Mouse (Mus musculus) heart, embryonic 11.5 days (tissue): ENCODE measurements around the gene Zdhhc6. TPM values are rescaled to one million over a fixed set of nuclear protein-coding genes. Genes with fewer than 3 reads are reported as not detected.

Source experiments
- ATAC-seq: fragments of 200-750 bp; cut with Nextera tagmentation; replicated peaks from 2 replicates; pipeline ENCODE4 v1.8.0; 2017; ENCODE audit warnings: moderate library complexity; ENCODE audit not compliant: insufficient number of reproducible peaks, low FRiP score, low TSS enrichment
- H3K27ac ChIP-seq: fragments of 300-500 bp; sonication (generic); 2 replicates; pipeline ENCODE4 v1.5.1; 2014; ENCODE audit warnings: mild to moderate bottlenecking, low read depth, low read length
- H3K27me3 ChIP-seq: fragments of 300-500 bp; sonication (generic); 2 replicates; pipeline ENCODE4 v1.6.1; 2014; ENCODE audit warnings: mild to moderate bottlenecking, low read length, mixed read lengths; ENCODE audit not compliant: control insufficient read depth, insufficient read depth
- H3K36me3 ChIP-seq: fragments of 300-500 bp; sonication (generic); 2 replicates; pipeline ENCODE4 v1.6.1; 2014; ENCODE audit warnings: mild to moderate bottlenecking, low read length, moderate library complexity, mixed read lengths; ENCODE audit not compliant: control insufficient read depth, insufficient read depth
- H3K4me1 ChIP-seq: fragments of 300-500 bp; sonication (generic); 2 replicates; pipeline ENCODE4 v1.6.1; 2014; ENCODE audit warnings: low read length; ENCODE audit not compliant: control insufficient read depth, insufficient read depth
- H3K4me2 ChIP-seq: fragments of 300-500 bp; sonication (generic); 2 replicates; pipeline ENCODE4 v1.6.1; 2014; ENCODE audit warnings: mild to moderate bottlenecking, moderate library complexity
- H3K4me3 ChIP-seq: fragments of 300-500 bp; sonication (generic); 2 replicates; pipeline ENCODE4 v1.5.1; 2014; ENCODE audit warnings: low read depth, low read length
- H3K9ac ChIP-seq: fragments of 300-500 bp; sonication (generic); 2 replicates; pipeline ENCODE4 v1.6.1; 2014; ENCODE audit warnings: mild to moderate bottlenecking, low read depth, low read length, moderate library complexity
- H3K9me3 ChIP-seq: fragments of 300-500 bp; sonication (generic); replicated peaks from 2 replicates; pipeline ENCODE4 v1.6.1; 2016; ENCODE audit warnings: low read length; ENCODE audit not compliant: control insufficient read depth
- WGBS: fragments of 180-500 bp; shearing (Covaris S2); extraction: QIAGEN DNeasy Blood & Tissue Kit; methylation state at CpG from one replicate; pipeline ENCODE4 v1.1.7; 2014; ENCODE audit not compliant: insufficient replicate concordance; 5-methylcytosine and 5-hydroxymethylcytosine counted together
- polyA plus RNA-seq: library from polyadenylated mRNA; unstranded; fragments of >200 nt; fragmentation: Nextera tagmentation; extraction: Ambion mirVana; gene quantifications from 2 replicates; pipeline ENCODE4 v1.2.1, GENCODE M21; 2014

Zdhhc6 gene
- polyA plus RNA-seq, 1 experiment from 2014 or later, result 76.1 TPM

DNA sequence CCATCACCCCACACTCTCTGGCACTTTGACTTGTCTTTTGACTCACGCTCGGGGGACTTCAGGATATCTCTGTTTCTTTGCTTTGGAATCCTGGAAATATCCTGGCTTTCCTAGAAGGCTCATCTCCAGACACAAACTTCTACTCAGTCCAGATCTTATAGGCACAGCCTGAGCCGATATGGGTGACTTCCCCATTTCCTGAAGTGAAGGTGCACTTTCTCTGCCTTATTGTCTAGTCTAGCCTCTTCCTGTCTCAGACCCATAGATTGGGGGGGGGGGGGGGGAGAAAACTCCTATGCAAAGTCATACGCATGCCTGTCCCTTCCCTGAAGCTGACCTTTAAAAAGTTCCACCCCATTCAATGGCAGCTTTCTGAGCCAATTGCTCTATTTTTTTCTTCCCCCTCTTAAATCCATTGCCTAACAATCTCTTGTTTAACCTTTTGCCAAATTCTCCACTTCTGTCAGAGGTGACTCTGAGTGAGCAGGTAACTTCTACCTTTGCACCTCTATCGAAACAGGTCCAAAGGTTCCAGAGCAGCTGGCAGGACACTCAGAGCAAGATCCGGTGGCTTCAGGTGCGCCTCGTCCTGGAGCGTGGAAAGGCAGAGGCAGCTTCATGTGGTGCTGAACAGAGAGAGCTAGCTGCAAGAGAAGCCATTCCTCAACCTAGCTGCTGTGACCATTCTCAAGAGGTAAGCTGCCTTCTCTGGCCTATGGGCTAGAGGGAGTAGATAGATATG, 64.3 kb downstream of the Zdhhc6 start, which contains the start of gene Acsl5:
Gene Acsl5 (plus strand): TSS at position 556 of the 742 bp plus-strand sequence.
- Histone ChIP-seq H3K27me3 (no peaks in the 10 kb centered on the region), H3K4me1 (peaks cover 2% of the 10 kb centered on the region; the same call in 1 of the 2 replicates), H3K36me3 (no peaks in the 10 kb centered on the region), H3K27ac (no peak within 1 kb of the TSS), H3K4me3 (no peak within 1 kb of the TSS), H3K9ac (no peak within 1 kb of the TSS), H3K9me3 (no peaks in the 10 kb centered on the region), H3K4me2 (peak within 1 kb of the TSS; percentile 82; the same call in 1 of the 2 replicates)
- WGBS, result 85% methylated on average over 9 of the region's 9 CpGs
- no peak for ATAC-seq

GRCm38 (mm10) chr19:55250451-55250850, 65.4 kb downstream of the Zdhhc6 start:
- WGBS, result 76% methylated on average over 5 of the region's 5 CpGs
- no peaks in the 10 kb centered on the region for H3K27me3 ChIP-seq
- H3K36me3 ChIP-seq, result no peaks in the 10 kb centered on the region
- H3K4me3 ChIP-seq, result no peak overlapping the region
- H3K9ac ChIP-seq, result no peak overlapping the region
- H3K4me2 ChIP-seq, result no peak overlapping the region
- H3K4me1 ChIP-seq, result peaks cover 2% of the 10 kb centered on the region; the same call in 1 of the 2 replicates
- H3K27ac ChIP-seq, result no peak overlapping the region
- no peak for ATAC-seq
- no peaks in the 10 kb centered on the region for H3K9me3 ChIP-seq

DNA sequence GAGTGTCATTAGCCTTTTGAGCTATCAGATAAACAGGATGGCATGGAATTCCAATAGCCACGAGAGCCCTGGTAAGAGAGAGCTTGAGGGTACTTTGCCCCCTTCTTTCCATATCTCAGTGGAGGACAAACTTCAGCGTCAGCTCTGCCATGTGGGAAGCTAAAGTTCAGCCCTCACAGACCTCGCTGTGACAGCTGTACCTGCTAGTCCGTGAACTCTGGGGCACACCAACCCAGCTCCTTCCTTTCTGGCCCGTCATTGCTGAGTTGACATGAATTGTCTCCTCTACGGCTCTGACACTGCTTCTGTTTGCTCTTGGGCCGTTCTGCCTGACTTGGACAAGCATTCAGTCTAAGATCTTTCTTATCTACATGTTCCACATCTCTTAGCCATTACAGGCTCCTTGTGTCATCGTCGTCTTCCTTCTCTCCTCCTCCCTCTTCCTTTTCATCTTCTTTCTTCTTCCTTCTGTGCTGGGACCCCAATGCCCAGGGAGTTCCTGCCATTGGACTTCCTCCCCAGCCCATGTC, 67.8 kb downstream of the Zdhhc6 start:
- Histone ChIP-seq H3K9ac (no peak overlapping the region), H3K36me3 (no peaks in the 10 kb centered on the region), H3K27me3 (no peaks in the 10 kb centered on the region), H3K9me3 (no peaks in the 10 kb centered on the region), H3K4me2 (no peak overlapping the region), H3K4me3 (no peak overlapping the region), H3K4me1 (0 out of 2 replicates have a peak, but pooled peaks cover 4% of the 10 kb centered on the region), H3K27ac (no peak overlapping the region)
- ATAC-seq, result no peak
- whole genome bisulfite sequencing, result 36% methylated on average over 9 of the region's 9 CpGs

GRCm38 (mm10) chr19:55247563-55247962, 68.3 kb downstream of the Zdhhc6 start:
- Histone ChIP-seq H3K27ac (no peak overlapping the region), H3K4me1 (0 out of 2 replicates have a peak, but pooled peaks cover 4% of the 10 kb centered on the region), H3K4me3 (no peak overlapping the region), H3K4me2 (no peak overlapping the region), H3K9ac (no peak overlapping the region), H3K36me3 (no peaks in the 10 kb centered on the region), H3K9me3 (no peaks in the 10 kb centered on the region), H3K27me3 (no peaks in the 10 kb centered on the region)
- 59% methylated on average over 5 of the region's 5 CpGs for WGBS
- no peak for ATAC-seq

GRCm38 (mm10) chr19:55244791-55245231, 71.0 kb downstream of the Zdhhc6 start:
- peak; percentile 84 for ATAC-seq
- 0 out of 2 replicates have a peak, but pooled peaks cover 4% of the 10 kb centered on the region for H3K4me1 ChIP-seq
- no peaks in the 10 kb centered on the region for H3K36me3 ChIP-seq
- H3K9me3 ChIP-seq, result no peaks in the 10 kb centered on the region
- H3K27me3 ChIP-seq, result no peaks in the 10 kb centered on the region
- no peak overlapping the region for H3K4me2 ChIP-seq
- H3K9ac ChIP-seq, result no peak overlapping the region
- no peak overlapping the region for H3K4me3 ChIP-seq
- WGBS, result 14% methylated on average over 7 of the region's 7 CpGs
- H3K27ac ChIP-seq, result peak overlapping the region; percentile 72

GRCm38 (mm10) chr19:55241186-55241645, 74.6 kb downstream of the Zdhhc6 start, which contains the start of gene Gucy2g:
TSS of gene Gucy2g (minus strand) at chr19:55241236.
- 72% methylated on average over 6 of the region's 6 CpGs for WGBS

DNA sequence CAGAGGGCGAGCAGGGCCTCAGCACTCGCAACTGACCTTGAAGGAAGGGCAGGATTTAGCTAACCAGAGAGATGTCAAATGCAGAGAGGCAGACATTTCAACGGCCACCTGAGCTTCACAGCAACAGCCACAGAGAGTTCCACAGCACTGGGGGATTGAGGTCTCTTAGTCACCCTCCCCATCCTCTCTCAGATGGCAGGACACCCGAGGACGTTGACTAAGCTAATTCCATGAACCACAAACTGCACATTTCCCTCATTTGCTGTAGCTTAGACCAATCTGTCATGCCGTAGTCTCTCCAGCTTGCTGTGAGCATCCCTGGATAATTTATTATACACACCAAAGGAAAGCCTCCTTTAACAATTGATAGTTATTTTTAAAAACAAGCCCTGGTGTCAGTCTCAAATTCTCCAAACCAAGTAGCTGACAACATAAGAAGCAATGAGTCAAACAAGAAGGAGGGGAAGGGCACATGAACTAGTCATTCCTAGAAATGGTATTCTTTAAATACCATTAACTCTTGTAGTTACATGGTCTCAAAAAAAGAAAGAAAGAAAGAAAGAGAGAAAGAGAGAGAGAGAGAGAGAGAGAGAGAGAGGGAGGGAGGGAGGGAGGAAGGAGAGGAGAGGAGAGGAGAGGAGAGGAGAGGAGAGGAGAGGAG, 75.9 kb downstream of the Zdhhc6 start:
- Histone ChIP-seq H3K4me1 (no peaks in the 10 kb centered on the region), H3K4me3 (no peak overlapping the region), H3K9ac (no peak overlapping the region), H3K36me3 (no peaks in the 10 kb centered on the region), H3K27me3 (no peaks in the 10 kb centered on the region; the same call in 1 of the 2 replicates), H3K4me2 (no peak overlapping the region), H3K27ac (no peak overlapping the region), H3K9me3 (no peaks in the 10 kb centered on the region)
- no peak for ATAC-seq
- WGBS, result 62% methylated on average over 6 of the region's 6 CpGs

More at GRCm38 (mm10) chr19:55241186-55241645, 74.6 kb downstream of the Zdhhc6 start, which contains the start of gene Gucy2g:
- Histone ChIP-seq H3K9ac (no peak within 1 kb of the TSS), H3K27me3 (no peaks in the 10 kb centered on the region; the same call in 1 of the 2 replicates), H3K4me2 (no peak within 1 kb of the TSS), H3K27ac (no peak within 1 kb of the TSS), H3K4me1 (0 out of 2 replicates have a peak, but pooled peaks cover 4% of the 10 kb centered on the region), H3K4me3 (no peak within 1 kb of the TSS), H3K9me3 (no peaks in the 10 kb centered on the region), H3K36me3 (no peaks in the 10 kb centered on the region)
- ATAC-seq, result no peak

DNA sequence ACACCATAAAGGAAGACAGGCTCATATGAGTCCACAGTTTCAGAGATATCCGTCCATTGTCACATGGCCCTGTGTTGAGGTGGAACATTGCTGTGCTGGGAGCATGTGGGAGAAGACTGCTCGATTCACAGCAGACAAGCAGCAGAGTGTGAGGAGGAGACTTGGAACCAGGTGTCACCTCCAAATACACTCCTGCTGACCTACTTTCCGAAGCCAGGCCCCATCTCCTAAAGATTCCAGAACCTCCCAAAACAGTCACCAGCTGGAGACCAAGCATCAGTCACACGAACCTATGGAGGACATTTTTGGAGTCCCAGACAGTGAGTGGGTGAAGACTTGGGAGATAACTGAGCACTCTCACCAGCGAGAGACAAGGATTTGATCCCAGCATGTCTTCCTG, 79.3 kb downstream of the Zdhhc6 start:
- Histone ChIP-seq H3K27ac (no peak overlapping the region), H3K4me1 (no peaks in the 10 kb centered on the region), H3K27me3 (no peaks in the 10 kb centered on the region; the same call in 1 of the 2 replicates), H3K9ac (no peak overlapping the region), H3K9me3 (no peaks in the 10 kb centered on the region), H3K36me3 (no peaks in the 10 kb centered on the region), H3K4me3 (no peak overlapping the region), H3K4me2 (no peak overlapping the region)
- no peak for ATAC-seq
- 59% methylated on average over 5 of the region's 5 CpGs for WGBS
